Mouse (Mus musculus) liver, adult 2 months (tissue): ENCODE data around the gene Srgap3.

Experiments used
- CTCF ChIP-seq: fragments of 200-500 bp; IDR thresholded peaks from 2 replicates; pipeline ENCODE4 v1.5.1; 2011; ENCODE audit warnings: low read depth, low read length, control low read depth
- POLR2A ChIP-seq: fragments of 200-500 bp; IDR thresholded peaks from 2 replicates; pipeline ENCODE4 v1.6.1; 2011; ENCODE audit warnings: low read length, control low read depth; ENCODE audit not compliant: insufficient read depth; ENCODE audit errors: extremely low read depth

DNA sequence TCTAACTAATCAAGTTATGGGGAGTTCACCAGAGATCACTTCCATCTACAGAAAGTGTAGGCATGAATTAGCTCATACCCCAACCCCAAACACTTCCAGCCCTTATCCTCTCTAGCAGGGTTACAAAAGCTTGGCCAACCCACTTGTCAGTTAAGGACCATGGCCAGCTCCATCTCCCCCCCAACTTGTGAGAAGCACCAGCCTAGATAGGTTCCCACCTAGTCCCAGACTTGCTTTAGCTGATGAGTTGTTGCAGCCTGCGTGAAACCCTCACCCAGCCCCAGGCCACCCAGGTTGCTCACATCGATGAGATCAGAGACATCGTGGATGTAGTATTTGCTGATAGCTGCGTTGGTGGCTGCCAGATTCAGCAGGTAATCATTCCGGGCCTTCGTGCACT, 170.3 kb downstream of the Srgap3 start:
- no peak for TF ChIP-seq POLR2A
- no peak for TF ChIP-seq CTCF
